Mouse (Mus musculus): ENCODE results near the gene Dpf2.

Gene Dpf2

GRCm38 (mm10) chr19:5937095-5937835 is 24.5 kb upstream of the Dpf2 start:
- no peak for DNase-seq (ENCODE audit: low read depth, low spot score)

GRCm38 (mm10) chr19:5935691-5936090 is 22.9 kb upstream of the Dpf2 start:
- no peak for DNase-seq (ENCODE audit: low read depth, low spot score)

- DNase-seq (ENCODE audit: low read depth, low spot score): no peak
Measured at GRCm38 (mm10) chr19:5935266-5935665, 22.5 kb upstream of the Dpf2 start.

GRCm38 (mm10) chr19:5929634-5930596 is 17.1 kb upstream of the Dpf2 start:
- no peak for DNase-seq (ENCODE audit: low read depth, low spot score)

- no peak for DNase-seq (ENCODE audit: low read depth, low spot score)
Measured at GRCm38 (mm10) chr19:5928546-5928945, 15.7 kb upstream of the Dpf2 start.

GRCm38 (mm10) chr19:5928104-5928503 is 15.3 kb upstream of the Dpf2 start:
- DNase-seq (ENCODE audit: low read depth, low spot score): no peak

- DNase-seq (ENCODE audit: low read depth, low spot score): no peak
Measured at GRCm38 (mm10) chr19:5927532-5927931, 14.7 kb upstream of the Dpf2 start.

- DNase-seq (ENCODE audit: low read depth, low spot score): no peak
Measured at GRCm38 (mm10) chr19:5927026-5927425, 14.2 kb upstream of the Dpf2 start.

GRCm38 (mm10) chr19:5925311-5925855 is 12.6 kb upstream of the Dpf2 start:
- DNase-seq (ENCODE audit: low read depth, low spot score): no peak

- DNase-seq (ENCODE audit: low read depth, low spot score): peak; percentile 93
Measured at GRCm38 (mm10) chr19:5924713-5925093, 11.9 kb upstream of the Dpf2 start, which contains the start of gene Cdc42ep2. Gene Cdc42ep2, minus strand, starts transcription at chr19:5924816.

GRCm38 (mm10) chr19:5923990-5924712 is 11.3 kb upstream of the Dpf2 start:
- peak; percentile 92 for DNase-seq (ENCODE audit: low read depth, low spot score)

- DNase-seq (ENCODE audit: low read depth, low spot score): no peak
Measured at GRCm38 (mm10) chr19:5922963-5923362, 10.2 kb upstream of the Dpf2 start.

- DNase-seq (ENCODE audit: low read depth, low spot score): no peak
Measured at GRCm38 (mm10) chr19:5922119-5922942, 9.5 kb upstream of the Dpf2 start.

- DNase-seq (ENCODE audit: low read depth, low spot score): no peak
Measured at GRCm38 (mm10) chr19:5921715-5922114, 8.9 kb upstream of the Dpf2 start.

GRCm38 (mm10) chr19:5912103-5913006 is 455 bp downstream of the Dpf2 start:
- DNase-seq (ENCODE audit: low read depth, low spot score): peak; percentile 100

GRCm38 (mm10) chr19:5911430-5912102 is 1.2 kb downstream of the Dpf2 start:
- no peak for DNase-seq (ENCODE audit: low read depth, low spot score)

GRCm38 (mm10) chr19:5910221-5910620 is 2.6 kb downstream of the Dpf2 start:
- no peak for DNase-seq (ENCODE audit: low read depth, low spot score)

GRCm38 (mm10) chr19:5907275-5907674 is 5.5 kb downstream of the Dpf2 start:
- no peak for DNase-seq (ENCODE audit: low read depth, low spot score)

All from mesoderm, embryonic 11.5 days (tissue).